Mouse (Mus musculus): ENCODE data around the gene Cmtm1. TPM values are rescaled to one million over a fixed set of nuclear protein-coding genes. Genes with fewer than 3 reads are reported as not detected.
"Not testable (repeated sequence)": the region's sequence is repeated elsewhere in the genome, so short reads cannot be mapped to it uniquely, and the experiment has no call there.

The Cmtm1 gene
- polyA plus RNA-seq (2011; ENCODE audit: insufficient read length, low read depth, missing spikeins), result not detected in 2 replicates

DNA sequence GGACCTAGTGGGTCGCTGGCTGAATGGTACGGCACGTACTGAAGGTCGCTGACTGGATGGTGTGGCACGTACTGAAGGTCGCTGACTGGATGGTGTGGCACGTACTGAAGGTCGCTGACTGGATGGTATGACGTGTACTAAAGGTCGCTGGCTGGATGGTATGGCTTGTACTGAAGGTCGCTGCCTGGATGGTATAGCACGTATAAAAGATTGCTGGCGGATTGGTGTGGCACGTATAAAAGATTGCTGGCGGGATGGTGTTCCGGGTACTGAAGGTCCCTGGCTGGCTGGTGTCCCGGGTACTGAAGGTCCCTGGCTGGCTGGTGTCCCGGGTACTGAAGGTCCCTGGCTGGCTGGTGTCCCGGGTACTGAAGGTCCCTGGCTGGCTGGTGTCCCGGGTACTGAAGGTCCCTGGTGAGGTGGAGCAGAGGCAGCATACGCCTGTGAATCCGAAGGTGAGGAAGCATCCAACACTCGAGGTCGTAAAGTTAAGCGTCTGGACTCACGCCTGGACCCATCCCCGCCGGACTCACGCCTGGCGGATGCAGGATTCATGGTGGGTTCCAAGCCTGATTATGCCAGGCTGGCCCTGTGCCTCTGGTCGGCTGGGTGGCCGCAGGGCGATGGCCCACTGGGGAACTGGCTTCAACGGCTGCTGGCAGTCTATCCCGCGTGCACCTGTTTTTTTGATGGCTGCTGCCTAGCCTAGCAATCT is at the start of gene Cmtm1, which contains the start of gene Gm45711:
Gene Cmtm1, minus strand, starts transcription at position 705 of the 715 bp plus-strand sequence.
Gene Gm45711, minus strand, starts transcription at position 641 of the 715 bp plus-strand sequence.
- H3K27ac ChIP-seq (ENCODE audit: insufficient read depth, low read length); H3K4me1 ChIP-seq (ENCODE audit: control insufficient read depth, insufficient read depth, low read length); H3K4me3 ChIP-seq (ENCODE audit: insufficient read depth, low read length): not testable (repeated sequence)

DNA sequence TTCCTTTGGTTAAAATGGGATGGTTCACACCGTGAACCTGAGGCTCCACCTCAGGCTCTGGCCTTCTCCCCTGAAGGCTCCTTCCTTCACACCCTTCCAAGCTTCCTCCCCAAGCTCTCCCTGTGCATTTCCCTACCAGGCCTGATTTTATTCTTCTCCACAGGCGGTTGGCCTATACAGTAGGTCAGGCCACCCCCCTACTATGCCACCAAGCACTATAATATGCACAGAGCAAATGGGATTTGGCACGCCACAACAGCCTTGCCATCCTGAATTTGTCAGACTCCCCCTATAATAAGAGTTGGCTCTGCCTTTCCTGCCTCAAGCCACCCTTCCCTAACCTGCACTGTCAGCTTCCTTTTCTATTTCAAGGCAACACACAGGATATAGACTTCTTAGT is 48.7 kb upstream of the Cmtm1 start:
- Histone ChIP-seq H3K4me3 (ENCODE audit: insufficient read depth, low read length) (no peak overlapping the region), H3K27ac (ENCODE audit: insufficient read depth, low read length) (no peak overlapping the region), H3K4me1 (ENCODE audit: control insufficient read depth, insufficient read depth, low read length) (no peaks in the 10 kb centered on the region)
- no peak for TF ChIP-seq POLR2A (IDR thresholded peaks at IDR 0.05; ENCODE audit: low read depth, low read length)
- TF ChIP-seq CTCF (IDR thresholded peaks at IDR 0.05; ENCODE audit: borderline replicate concordance, insufficient read depth, low read length), result no peak

DNA sequence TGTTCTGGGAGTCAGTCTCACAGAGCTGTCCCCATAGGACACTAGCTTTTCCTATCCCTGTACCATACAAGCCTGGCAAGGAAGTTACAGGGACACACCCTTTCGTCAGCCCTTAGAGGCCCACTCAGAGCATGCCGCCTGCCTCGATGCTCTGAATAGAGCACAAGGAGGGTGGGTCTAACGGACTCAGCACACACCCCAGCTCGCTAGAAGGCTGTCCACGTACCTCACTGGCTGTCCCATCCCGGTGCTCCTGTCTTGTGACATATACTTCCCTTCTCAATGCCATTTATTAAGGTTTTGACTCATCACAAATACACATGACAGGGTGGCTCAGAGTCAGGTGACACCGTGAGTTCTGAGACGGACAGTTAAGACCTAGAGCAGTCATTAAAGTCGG is 44.6 kb upstream of the Cmtm1 start:
- no peaks in the 10 kb centered on the region for H3K4me1 ChIP-seq (ENCODE audit: control insufficient read depth, insufficient read depth, low read length)
- no peak overlapping the region for H3K27ac ChIP-seq (ENCODE audit: insufficient read depth, low read length)
- TF ChIP-seq CTCF (IDR thresholded peaks at IDR 0.05; ENCODE audit: borderline replicate concordance, insufficient read depth, low read length) (no peak), POLR2A (IDR thresholded peaks at IDR 0.05; ENCODE audit: low read depth, low read length) (no peak)
- no peak overlapping the region for H3K4me3 ChIP-seq (ENCODE audit: insufficient read depth, low read length)

DNA sequence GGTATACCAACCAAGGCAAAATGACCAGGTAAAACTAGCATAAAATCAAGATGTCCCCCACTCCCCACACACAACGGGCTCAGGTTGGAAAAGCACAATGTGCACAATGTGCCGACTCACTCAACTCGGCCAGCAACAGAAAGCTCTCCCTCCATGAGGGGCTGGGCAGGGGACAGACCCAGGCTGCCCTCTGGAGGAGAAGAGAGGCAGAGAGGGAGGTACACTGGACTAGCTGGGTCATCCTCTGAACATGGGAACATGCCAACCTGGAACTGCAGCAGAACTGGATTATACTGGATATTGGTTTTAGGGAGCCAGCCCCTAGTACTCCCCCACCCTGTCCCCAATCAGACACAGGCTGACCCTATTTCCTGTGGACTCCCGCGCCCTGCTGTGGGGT is 43.2 kb upstream of the Cmtm1 start:
- Histone ChIP-seq H3K4me1 (ENCODE audit: control insufficient read depth, insufficient read depth, low read length) (no peaks in the 10 kb centered on the region), H3K4me3 (ENCODE audit: insufficient read depth, low read length) (no peak overlapping the region), H3K27ac (ENCODE audit: insufficient read depth, low read length) (no peak overlapping the region)
- TF ChIP-seq CTCF (IDR thresholded peaks at IDR 0.05; ENCODE audit: borderline replicate concordance, insufficient read depth, low read length), result peak; percentile 14; the same call in 1 of the 2 replicates
- TF ChIP-seq POLR2A (IDR thresholded peaks at IDR 0.05; ENCODE audit: low read depth, low read length), result no peak

DNA sequence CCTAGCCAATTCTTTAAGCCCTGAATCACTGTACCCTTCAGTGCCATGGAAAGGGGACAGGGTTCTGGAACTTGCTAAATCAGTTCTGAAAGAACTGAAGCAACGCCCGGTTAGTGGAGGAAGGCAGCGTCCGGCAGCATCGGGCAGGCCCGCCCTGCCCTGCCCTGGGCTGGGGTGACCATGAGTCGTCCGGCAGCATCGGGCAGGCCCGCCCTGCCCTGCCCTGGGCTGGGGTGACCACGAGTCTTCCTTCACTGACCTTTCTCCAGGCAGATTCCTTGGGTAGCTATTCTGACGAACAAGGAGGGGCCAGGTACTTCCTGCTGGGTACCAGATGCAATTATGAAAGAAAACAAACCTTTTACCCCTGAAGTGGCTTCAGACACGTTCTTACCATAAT is 40.1 kb upstream of the Cmtm1 start:
- H3K4me3 ChIP-seq (ENCODE audit: insufficient read depth, low read length), result no peak overlapping the region
- TF ChIP-seq CTCF (IDR thresholded peaks at IDR 0.05; ENCODE audit: borderline replicate concordance, insufficient read depth, low read length) (no peak), POLR2A (IDR thresholded peaks at IDR 0.05; ENCODE audit: low read depth, low read length) (no peak)
- H3K27ac ChIP-seq (ENCODE audit: insufficient read depth, low read length), result no peak overlapping the region
- H3K4me1 ChIP-seq (ENCODE audit: control insufficient read depth, insufficient read depth, low read length), result no peaks in the 10 kb centered on the region

DNA sequence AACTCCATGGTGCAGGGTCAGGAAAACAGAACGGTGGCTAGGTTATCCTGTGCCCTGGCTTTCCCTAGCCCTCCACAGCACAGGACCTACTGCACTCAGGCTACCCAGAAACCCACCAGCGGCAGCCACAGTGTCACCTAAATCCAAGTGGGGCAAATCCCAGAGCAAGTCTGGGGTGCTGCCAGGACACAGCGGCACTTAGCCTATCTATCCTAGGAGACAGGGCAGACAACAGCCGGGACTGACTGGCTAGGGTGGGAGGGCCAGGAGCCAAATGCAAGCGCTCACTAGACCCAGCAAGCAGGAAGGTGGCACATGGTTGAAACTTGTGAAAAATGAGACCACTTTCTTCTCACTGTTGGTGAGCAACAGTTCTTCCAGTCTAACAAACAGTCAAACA is 39.0 kb upstream of the Cmtm1 start:
- TF ChIP-seq CTCF (IDR thresholded peaks at IDR 0.05; ENCODE audit: borderline replicate concordance, insufficient read depth, low read length) (no peak), POLR2A (IDR thresholded peaks at IDR 0.05; ENCODE audit: low read depth, low read length) (no peak)
- no peak overlapping the region for H3K4me3 ChIP-seq (ENCODE audit: insufficient read depth, low read length)
- H3K27ac ChIP-seq (ENCODE audit: insufficient read depth, low read length), result no peak overlapping the region
- no peaks in the 10 kb centered on the region for H3K4me1 ChIP-seq (ENCODE audit: control insufficient read depth, insufficient read depth, low read length)

DNA sequence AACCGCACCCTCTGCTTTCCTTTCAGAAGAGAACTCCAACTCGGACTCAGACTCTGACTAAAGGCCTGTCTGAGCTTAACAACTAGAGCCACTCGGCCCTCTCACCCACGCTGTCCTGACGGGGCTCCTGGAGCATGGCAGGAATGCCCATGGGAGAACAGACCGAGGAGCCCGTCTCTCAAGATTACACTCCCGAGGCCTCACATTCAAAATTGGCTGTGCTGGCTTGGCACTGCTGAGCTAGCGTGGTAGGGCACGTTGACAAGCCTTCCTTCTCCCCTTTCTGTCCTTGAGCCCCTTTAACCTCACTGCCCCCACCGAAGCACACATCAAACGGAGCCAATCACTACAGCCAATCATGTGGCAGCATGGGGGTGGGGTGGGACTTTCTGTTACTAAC is 36.8 kb upstream of the Cmtm1 start:
- H3K4me1 ChIP-seq (ENCODE audit: control insufficient read depth, insufficient read depth, low read length), result no peaks in the 10 kb centered on the region; the same call in 1 of the 2 replicates
- H3K27ac ChIP-seq (ENCODE audit: insufficient read depth, low read length), result no peak overlapping the region
- H3K4me3 ChIP-seq (ENCODE audit: insufficient read depth, low read length), result no peak overlapping the region
- TF ChIP-seq POLR2A (IDR thresholded peaks at IDR 0.05; ENCODE audit: low read depth, low read length), result no peak
- no peak for TF ChIP-seq CTCF (IDR thresholded peaks at IDR 0.05; ENCODE audit: borderline replicate concordance, insufficient read depth, low read length)

DNA sequence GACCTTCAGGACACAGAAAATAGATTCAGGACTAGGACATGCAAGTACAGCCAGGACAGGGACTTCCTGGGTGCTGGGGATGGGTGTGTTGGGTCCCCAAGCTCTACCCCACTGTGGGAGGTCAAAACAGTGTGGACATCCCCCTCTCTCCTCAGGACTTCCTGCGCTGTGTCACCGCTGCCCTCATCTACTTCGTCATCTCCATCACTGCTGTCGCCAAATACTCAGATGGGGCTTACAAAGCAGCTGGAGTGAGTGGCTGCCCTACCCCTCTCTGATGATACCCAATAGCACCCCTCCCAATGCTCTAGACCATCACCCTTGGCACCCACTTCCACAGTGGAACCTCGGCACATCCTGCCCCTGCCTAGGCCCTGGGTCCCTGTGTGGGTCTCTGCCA is 34.7 kb upstream of the Cmtm1 start:
- Histone ChIP-seq H3K27ac (ENCODE audit: insufficient read depth, low read length) (no peak overlapping the region), H3K4me3 (ENCODE audit: insufficient read depth, low read length) (no peak overlapping the region), H3K4me1 (ENCODE audit: control insufficient read depth, insufficient read depth, low read length) (no peaks in the 10 kb centered on the region; the same call in 1 of the 2 replicates)
- TF ChIP-seq POLR2A (IDR thresholded peaks at IDR 0.05; ENCODE audit: low read depth, low read length), result no peak
- TF ChIP-seq CTCF (IDR thresholded peaks at IDR 0.05; ENCODE audit: borderline replicate concordance, insufficient read depth, low read length), result no peak

DNA sequence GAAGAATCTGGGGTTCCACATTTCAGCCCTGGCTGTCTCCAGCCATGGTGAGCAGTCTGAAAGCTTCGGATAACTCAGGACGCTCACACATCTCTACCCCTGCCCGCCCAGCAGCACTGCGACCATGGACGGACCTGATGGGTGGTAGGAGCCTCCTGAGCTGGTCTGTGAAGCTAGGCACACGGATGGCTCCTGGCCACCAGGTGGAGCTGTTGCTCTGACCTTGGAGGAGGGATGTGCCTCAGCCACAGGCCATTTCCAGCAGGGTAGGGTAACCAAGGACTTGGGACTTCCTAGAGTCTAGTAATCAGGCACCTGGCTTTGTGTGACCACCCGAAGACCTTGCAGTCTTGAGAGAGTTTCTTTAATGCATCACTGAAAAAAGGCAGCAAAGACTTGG is 34.0 kb upstream of the Cmtm1 start:
- TF ChIP-seq POLR2A (IDR thresholded peaks at IDR 0.05; ENCODE audit: low read depth, low read length) (no peak), CTCF (IDR thresholded peaks at IDR 0.05; ENCODE audit: borderline replicate concordance, insufficient read depth, low read length) (peak; percentile 99)
- H3K4me1 ChIP-seq (ENCODE audit: control insufficient read depth, insufficient read depth, low read length), result no peaks in the 10 kb centered on the region; the same call in 1 of the 2 replicates
- H3K4me3 ChIP-seq (ENCODE audit: insufficient read depth, low read length), result no peak overlapping the region
- H3K27ac ChIP-seq (ENCODE audit: insufficient read depth, low read length), result no peak overlapping the region

DNA sequence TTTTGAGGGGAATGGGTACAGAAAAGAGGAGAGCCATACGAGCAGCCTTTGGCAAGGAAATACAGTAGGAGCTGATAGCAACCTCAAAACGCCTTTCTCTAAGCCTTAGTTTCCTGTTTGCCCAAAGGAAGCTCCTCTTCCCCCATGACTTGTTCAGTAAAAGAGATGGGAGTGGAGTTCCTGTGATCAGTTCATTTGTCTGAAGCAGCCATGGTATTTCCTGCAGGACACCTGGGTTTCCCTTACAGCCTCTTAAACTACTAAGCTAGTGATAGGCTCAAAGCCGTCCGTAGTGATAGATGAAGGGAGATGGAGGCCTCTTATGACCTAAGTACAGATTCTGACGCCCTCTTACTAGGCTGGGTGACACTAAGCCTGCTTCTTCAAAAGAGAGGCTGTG is 32.5 kb upstream of the Cmtm1 start:
- Histone ChIP-seq H3K4me1 (ENCODE audit: control insufficient read depth, insufficient read depth, low read length) (no peaks in the 10 kb centered on the region; the same call in 1 of the 2 replicates), H3K4me3 (ENCODE audit: insufficient read depth, low read length) (no peak overlapping the region), H3K27ac (ENCODE audit: insufficient read depth, low read length) (no peak overlapping the region)
- no peak for TF ChIP-seq CTCF (IDR thresholded peaks at IDR 0.05; ENCODE audit: borderline replicate concordance, insufficient read depth, low read length)
- TF ChIP-seq POLR2A (IDR thresholded peaks at IDR 0.05; ENCODE audit: low read depth, low read length), result no peak
